Mouse (Mus musculus) kidney, adult 2 months (tissue): ENCODE results near the gene Ubash3b. TPM values are rescaled to one million over a fixed set of nuclear protein-coding genes. Genes with fewer than 3 reads are reported as not detected.
A peak's percentile ranks its signal among the peaks of the same experiment; 100 is the strongest.

Experiments
- DNase-seq: peaks from one replicate; pipeline ENCODE4 v3.0.0; 2021
- H3K27ac ChIP-seq: fragments of 200-500 bp; 2 replicates; pipeline ENCODE4 v1.5.1; 2012; ENCODE audit warnings: low read depth, low read length, control low read depth, inconsistent platforms; ENCODE audit not compliant: insufficient read depth
- H3K27me3 ChIP-seq: fragments of 200-500 bp; replicated peaks from 2 replicates; pipeline ENCODE4 v1.6.1; 2012; ENCODE audit warnings: mild to moderate bottlenecking, moderate library complexity, low read length, inconsistent platforms; ENCODE audit not compliant: control insufficient read depth, insufficient read depth
- H3K36me3 ChIP-seq: fragments of 200-500 bp; 2 replicates; pipeline ENCODE4 v1.6.1; 2012; ENCODE audit warnings: mild to moderate bottlenecking, moderate library complexity, low read length, inconsistent platforms; ENCODE audit not compliant: control insufficient read depth, insufficient read depth
- H3K4me1 ChIP-seq: fragments of 200-500 bp; 2 replicates; pipeline ENCODE4 v1.6.1; 2011; ENCODE audit warnings: low read length; ENCODE audit not compliant: control insufficient read depth, insufficient read depth
- H3K4me3 ChIP-seq: fragments of 200-500 bp; 2 replicates; pipeline ENCODE4 v1.5.1; 2011; ENCODE audit warnings: mild to moderate bottlenecking, low read depth, low read length, control low read depth; ENCODE audit not compliant: insufficient read depth
- CTCF ChIP-seq: fragments of 200-500 bp; conservative IDR thresholded peaks from 2 replicates; pipeline ENCODE4 v1.5.1; 2011; ENCODE audit warnings: low read depth, mild to moderate bottlenecking, control low read depth, low read length, moderate library complexity, mixed read lengths; ENCODE audit not compliant: insufficient read depth, insufficient read length
- POLR2A ChIP-seq: fragments of 200-500 bp; IDR thresholded peaks from one replicate; pipeline ENCODE4 v1.6.1; 2011; ENCODE audit warnings: low read depth, low read length, control low read depth
- WGBS: fragments of 180-500 bp; shearing (Covaris S2); methylation state at CpG from one replicate; pipeline ENCODE4 v1.1.7; 2018; 5-methylcytosine and 5-hydroxymethylcytosine counted together
- polyA plus RNA-seq: library from polyadenylated mRNA; depleted of rRNA; stranded (reverse); fragments of >200 nt; gene quantifications from 2 replicates; pipeline ENCODE4 v1.2.3, GENCODE M21; 2012

The Ubash3b gene
- polyA plus RNA-seq, 1 experiment = 2.3 TPM

DNA sequence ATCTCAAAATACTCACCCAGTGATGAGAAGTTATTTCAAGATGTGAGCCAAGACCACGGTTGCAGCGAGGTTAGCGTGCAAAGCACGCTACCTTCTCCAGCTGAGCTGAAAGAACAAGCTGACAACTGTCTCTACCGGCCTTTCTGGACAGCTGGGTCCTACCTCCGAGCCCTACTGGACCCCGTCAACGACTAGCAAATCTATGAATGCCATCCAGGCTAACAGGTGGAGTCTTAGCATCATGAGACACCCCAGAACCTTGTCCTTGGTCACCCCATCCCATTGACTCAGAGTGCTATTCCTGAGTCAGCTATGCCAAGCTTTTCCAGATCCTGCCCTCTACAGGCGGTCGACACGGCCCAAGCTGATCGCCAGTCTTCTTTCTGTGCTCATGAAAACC lies 69.5 kb downstream of the Ubash3b start:
- H3K36me3 ChIP-seq = no peaks in the 10 kb centered on the region
- H3K4me3 ChIP-seq = no peak overlapping the region
- H3K27ac ChIP-seq = no peak overlapping the region
- WGBS = 93% methylated on average over 12 of the region's 12 CpGs
- peaks cover 11% of the 10 kb centered on the region for H3K4me1 ChIP-seq
- no peaks in the 10 kb centered on the region for H3K27me3 ChIP-seq
- no peak for DNase-seq
- TF ChIP-seq POLR2A (no peak), CTCF (no peak)

DNA sequence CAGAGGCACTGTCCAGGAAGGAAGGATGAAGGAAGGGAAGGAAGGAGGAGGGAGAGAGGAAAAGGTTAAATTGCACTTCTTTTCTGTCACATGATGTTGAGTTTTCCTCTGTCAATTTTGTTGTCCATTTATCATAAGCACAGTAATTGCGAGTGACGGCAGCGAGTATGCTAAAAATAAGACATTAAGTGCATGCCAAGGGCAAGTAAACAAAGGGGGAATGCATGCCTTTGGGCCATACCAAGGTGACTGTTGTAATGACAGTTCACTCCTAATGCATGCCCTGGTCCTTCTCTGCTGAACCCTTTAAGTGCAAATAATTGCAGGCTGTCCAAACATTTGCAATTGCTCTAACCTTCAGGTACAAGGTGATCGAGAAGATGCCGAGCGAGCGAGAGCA lies 70.3 kb downstream of the Ubash3b start:
- peak; percentile 50 for DNase-seq
- Histone ChIP-seq H3K27ac (peak overlapping the region; percentile 74), H3K4me3 (no peak overlapping the region), H3K27me3 (no peaks in the 10 kb centered on the region), H3K4me1 (peaks cover 11% of the 10 kb centered on the region), H3K36me3 (no peaks in the 10 kb centered on the region)
- 37% methylated on average over 7 of the region's 7 CpGs for WGBS
- TF ChIP-seq POLR2A (no peak), CTCF (no peak)

DNA sequence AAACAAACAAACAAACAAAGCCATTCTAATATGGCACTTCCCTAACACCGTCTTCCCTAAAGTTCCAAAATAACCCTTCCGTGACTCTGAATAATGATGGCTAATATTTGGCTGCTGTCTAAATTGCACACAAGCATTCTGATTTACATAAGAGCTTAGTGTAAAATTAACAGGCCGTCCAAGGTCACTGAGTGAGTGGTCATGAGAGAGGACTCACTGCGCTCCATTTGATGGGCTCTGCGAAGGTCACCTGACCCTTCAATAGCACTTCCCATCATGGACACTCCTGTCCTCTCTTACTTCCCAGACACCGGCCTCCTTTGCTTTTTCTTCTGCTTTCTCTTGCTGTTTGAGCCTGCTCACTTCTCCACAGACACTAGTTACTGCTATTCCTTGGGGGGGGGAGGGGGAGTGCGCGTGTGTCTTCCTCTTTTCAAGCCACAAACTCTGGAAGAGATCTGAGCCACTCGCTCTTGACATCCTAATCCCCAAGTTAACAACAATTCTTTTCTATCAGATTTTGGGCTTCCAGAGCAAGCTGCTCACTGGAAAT lies 73.6 kb downstream of the Ubash3b start:
- peak; percentile 70 for DNase-seq

DNA sequence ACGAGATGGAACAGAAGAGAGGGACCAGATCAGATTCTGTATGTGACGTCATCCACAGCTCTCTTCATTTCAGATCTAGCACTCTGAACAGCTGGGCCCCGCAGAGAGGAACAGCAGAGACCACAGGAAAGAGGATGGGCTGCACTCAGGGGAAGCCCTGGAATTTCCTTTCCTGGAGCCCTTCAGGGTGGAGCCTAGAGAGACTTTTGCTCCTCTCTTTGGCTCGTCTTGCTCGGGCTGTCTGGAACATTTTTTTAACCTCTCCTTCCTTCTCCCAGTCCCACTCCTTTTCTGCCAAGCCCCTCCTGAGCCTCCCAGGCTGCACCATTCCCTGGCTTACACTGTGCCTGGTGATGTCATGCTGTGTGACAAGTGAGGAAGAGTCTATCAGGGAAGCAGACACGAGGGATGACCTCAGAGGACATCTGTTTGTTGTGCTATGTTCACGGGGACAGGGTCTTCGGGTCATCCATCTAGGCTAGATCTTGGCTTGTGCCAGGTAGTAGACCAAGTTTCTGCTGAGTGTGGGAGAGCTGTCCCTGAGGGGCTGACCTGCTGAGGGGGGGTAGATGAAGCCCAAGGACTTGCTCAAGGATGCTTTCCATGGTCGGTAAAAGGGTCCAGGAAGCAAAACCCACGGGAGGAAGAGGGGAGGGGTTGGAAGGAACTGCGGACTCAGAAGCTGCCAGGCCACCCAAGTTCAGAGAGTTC lies 77.2 kb downstream of the Ubash3b start:
- peaks cover 11% of the 10 kb centered on the region; the same call in 1 of the 2 replicates for H3K4me1 ChIP-seq
- peak; percentile 46 for DNase-seq
- H3K27me3 ChIP-seq = no peaks in the 10 kb centered on the region
- WGBS = 26% methylated on average over 11 of the region's 11 CpGs
- H3K27ac ChIP-seq = peak overlapping the region; percentile 6; the same call in 1 of the 2 replicates
- H3K36me3 ChIP-seq = no peaks in the 10 kb centered on the region
- no peak for TF ChIP-seq POLR2A
- no peak for TF ChIP-seq CTCF
- no peak overlapping the region for H3K4me3 ChIP-seq

More for the DNA sequence above, 73.6 kb downstream of the Ubash3b start:
- Histone ChIP-seq H3K4me1 (peaks cover 18% of the 10 kb centered on the region), H3K36me3 (no peaks in the 10 kb centered on the region), H3K27me3 (no peaks in the 10 kb centered on the region), H3K4me3 (no peak overlapping the region), H3K27ac (peak overlapping the region; percentile 78)
- WGBS = 52% methylated on average over 9 of the region's 9 CpGs
- TF ChIP-seq CTCF (no peak), POLR2A (no peak)

DNA sequence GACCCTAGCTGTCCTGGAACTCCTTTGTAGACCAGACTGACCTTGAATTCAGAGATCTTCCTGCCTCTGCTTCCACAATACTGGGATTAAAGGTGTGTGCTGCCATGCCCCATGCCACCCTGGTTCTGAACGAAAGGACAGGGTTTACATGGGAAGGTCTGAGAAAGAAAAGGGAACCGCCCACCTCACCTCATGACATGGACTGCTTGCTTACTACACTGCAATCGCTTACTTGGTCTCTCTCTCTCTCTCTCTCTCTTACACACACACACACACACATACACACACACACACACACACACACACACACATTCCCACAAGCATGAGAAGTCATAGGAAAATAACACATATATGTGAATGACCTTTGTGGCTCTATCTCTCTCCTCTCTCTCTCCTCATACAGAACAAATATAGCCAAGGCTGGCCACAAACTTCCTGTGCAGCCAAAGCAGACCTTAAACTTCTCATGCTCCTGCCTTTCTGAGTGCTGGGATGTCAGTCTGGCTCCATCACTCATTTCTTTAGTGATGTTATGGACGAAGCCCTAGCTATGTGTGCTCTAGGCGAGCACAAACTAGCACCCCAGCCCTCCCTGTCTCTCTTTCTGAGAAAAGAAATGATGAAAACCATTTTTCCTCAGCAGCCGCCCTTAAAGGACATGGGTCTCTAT lies 78.0 kb downstream of the Ubash3b start:
- Histone ChIP-seq H3K27me3 (no peaks in the 10 kb centered on the region), H3K27ac (no peak overlapping the region), H3K4me3 (no peak overlapping the region), H3K4me1 (peaks cover 11% of the 10 kb centered on the region; the same call in 1 of the 2 replicates), H3K36me3 (no peaks in the 10 kb centered on the region)
- WGBS = 75% methylated on average over 6 of the region's 6 CpGs
- no peak for DNase-seq
- no peak for TF ChIP-seq CTCF
- no peak for TF ChIP-seq POLR2A

DNA sequence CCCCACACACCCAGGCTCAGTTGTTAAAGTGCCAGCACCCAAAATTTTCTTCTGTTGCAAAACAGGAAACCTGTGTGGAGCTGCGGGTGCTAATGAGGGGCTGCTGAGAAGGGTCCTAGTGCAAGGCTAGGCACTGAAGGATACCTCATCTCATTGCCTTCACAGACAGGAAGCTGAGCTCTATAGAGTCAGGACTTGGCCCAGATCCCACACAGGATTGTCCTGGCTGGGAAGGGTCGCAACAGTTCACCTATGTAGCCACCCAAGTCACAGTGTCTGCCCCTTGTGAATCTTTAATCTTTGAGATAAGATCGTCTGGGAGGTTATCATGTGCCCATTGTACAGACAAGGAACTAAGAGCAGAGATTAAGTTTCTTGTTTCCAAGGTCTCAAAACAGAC lies 78.6 kb downstream of the Ubash3b start:
- no peak for TF ChIP-seq CTCF
- TF ChIP-seq POLR2A = no peak
- DNase-seq = no peak
- H3K27ac ChIP-seq = no peak overlapping the region

DNA sequence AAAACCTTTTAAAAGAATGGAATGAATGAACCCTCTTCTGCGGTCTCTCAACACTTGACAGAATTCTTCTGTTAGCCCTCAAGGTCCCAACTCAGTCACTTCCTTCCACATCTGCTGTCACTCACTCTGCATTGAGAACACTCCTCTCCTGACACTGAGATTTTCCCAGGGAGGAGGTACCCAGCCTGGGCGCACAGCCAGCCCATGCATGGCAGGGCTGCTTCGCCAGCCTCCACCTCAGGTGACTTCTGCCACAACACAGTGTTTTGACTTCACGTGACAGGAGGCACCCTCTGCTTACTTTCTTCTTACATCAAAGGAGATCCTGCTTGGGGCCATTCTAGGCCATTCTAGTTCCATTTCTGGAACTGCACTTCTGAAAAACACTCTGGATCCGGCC lies 80.6 kb downstream of the Ubash3b start:
- no peaks in the 10 kb centered on the region for H3K36me3 ChIP-seq
- TF ChIP-seq CTCF (no peak), POLR2A (no peak)
- H3K4me1 ChIP-seq = peaks cover 7% of the 10 kb centered on the region; the same call in 1 of the 2 replicates
- no peaks in the 10 kb centered on the region for H3K27me3 ChIP-seq
- no peak overlapping the region for H3K4me3 ChIP-seq
- DNase-seq = peak; percentile 59
- H3K27ac ChIP-seq = peak overlapping the region; percentile 29; the same call in 1 of the 2 replicates
- WGBS = 49% methylated on average over 5 of the region's 5 CpGs

More for the DNA sequence above, 78.6 kb downstream of the Ubash3b start:
- no peaks in the 10 kb centered on the region for H3K27me3 ChIP-seq
- WGBS = 76% methylated on average over 3 of the region's 3 CpGs
- H3K36me3 ChIP-seq = no peaks in the 10 kb centered on the region
- H3K4me1 ChIP-seq = peaks cover 8% of the 10 kb centered on the region; the same call in 1 of the 2 replicates
- H3K4me3 ChIP-seq = no peak overlapping the region
